Mouse (Mus musculus) ZHBTc4 (cell line): ENCODE measurements at regions not wholly inside any gene's neighbourhood (a gene's known extent, or its start where the extent isn't known, plus 50 kb on each side); places are given as distances from the start of the nearest gene placed in this dataset.

ENCODE experiments used
- DNase-seq: peaks from one replicate; pipeline ENCODE4 v3.0.0-alpha.2; 2011; ENCODE audit warnings: low read depth, low spot score

- peak; percentile 55 for DNase-seq
These were observed 654.8 kb upstream of the Cdh7 start for GRCm38 (mm10) chr1:109327456-109327855.

- DNase-seq: peak; percentile 47
These were observed 654.1 kb upstream of the Cdh7 start for GRCm38 (mm10) chr1:109328086-109328485.

GRCm38 (mm10) chr1:109340274-109340673 lies 642.0 kb upstream of the Cdh7 start:
- no peak for DNase-seq

GRCm38 (mm10) chr1:109369290-109369689 lies 612.9 kb upstream of the Cdh7 start:
- DNase-seq: no peak
